Mouse (Mus musculus): ENCODE data around the gene Cyp1b1.
A peak's percentile ranks its signal among the peaks of the same experiment; 100 is the strongest.

Gene Cyp1b1

DNA sequence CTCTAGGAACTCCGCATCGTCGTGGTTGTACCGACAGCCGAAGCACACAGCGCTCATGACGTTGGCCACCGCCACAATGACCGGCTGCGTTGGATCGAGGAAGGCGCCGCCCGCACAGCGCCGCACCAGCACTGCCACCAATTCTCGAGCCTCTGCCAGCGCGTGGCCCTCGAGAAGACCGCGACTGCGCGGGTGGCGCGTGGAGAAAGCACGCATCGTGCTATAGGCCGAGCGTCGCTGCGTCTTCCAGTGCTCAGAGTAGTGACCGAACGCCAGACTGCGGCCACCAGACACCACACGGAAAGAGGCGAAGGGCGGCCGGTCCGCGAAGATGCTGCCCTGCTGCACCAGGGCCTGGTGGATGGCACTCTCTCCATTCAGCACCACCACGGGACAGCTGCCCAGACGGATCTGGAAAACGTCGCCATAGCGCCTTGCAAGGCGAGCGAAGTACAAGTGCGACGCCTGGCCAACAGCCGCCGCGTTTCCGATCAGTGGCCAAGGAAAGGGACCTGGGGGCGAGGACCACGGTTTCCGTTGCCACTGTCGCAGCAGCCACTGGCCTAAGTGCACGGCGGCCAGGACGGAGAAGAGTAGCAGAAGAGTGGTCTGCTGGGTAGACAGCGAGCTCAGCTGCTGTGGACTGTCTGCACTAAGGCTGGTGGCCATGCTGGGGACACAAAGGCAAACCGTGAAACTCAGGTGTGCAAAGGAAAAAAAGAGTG, 1.1 kb downstream of the Cyp1b1 start:
- no peak for DNase-seq

DNA sequence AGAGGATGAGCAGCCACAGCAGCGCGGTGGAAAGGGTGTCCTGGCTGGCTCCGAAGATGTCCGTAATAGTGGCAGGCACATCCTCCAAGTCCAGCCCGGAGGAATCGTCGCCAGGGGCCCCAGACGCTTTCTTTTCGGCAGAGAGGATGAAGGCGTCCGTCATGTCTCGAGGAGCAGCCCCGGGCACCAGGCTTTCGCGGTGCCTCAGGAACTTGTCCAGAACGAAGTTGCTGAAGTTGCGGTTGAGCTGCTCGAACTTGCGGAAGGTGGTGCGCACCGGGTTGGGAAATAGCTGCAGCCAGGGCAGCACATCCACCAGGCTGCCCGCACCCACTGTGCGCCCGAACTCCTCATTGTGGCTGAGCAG, 1.6 kb downstream of the Cyp1b1 start:
- DNase-seq = no peak

DNA sequence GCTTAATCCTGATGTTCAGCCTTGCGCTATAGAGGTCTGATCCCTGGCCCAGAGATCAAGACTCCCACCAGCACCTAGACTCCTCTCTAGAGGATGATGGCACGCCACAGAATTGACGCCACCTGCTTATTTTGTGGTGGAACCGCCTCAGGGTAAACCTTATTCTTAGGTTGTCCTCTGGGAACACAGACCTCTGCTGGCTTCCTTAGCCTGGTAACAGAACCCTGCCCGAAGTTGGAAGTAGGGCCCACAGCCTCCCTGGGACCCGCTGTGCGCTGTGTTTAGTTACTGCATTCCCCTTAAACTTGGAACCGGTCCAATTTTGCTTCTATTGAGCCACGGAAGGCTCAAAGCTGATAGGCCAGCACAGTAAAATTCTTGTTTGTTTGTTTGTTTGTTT, 2.3 kb downstream of the Cyp1b1 start:
- no peak for DNase-seq

DNA sequence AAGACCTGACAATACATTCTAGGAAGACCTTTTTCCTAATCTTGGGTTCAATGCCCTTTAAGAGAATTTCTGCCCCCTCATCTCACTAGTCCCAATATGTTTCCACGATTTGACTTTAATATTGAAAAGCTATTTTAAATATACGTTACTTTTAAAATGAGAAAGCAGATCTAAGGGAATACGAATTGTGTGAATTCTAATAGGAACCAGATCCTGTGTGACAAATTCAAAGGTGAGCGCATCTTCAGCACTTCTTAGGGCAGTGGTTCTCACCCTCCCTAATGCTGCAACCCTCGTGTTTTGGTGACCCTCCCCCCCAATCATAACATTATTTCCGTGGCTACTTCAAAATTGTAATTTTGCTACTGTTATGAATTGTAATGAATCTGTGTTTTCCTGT, 2.9 kb downstream of the Cyp1b1 start:
- DNase-seq = no peak

DNA sequence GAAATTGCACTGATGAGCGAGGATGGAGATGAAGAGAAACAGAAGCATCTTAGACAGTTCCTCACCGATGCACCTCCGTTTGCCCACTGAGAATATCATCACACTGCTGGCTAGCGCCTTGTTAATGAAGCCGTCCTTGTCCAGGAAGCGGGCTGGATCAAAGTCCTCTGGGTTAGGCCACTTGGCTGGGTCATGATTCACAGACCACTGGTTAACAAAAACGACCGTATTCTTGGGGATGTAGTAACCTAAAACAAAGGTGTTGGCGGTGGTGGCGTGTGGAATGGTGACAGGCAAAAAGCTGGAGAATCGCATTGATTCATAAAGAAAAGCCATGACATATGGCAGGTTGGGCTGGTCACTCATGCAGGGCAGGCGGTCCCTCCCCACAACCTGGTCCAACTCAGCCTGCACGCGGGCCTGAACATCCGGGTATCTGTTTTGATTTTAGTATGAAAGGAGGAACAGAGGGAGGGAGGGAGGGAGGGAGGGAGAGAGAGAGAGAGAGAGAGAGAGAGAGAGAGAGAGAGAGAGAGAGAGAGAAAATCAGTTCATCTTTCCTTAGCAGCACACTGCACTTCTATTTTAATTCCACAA, 4.5 kb downstream of the Cyp1b1 start:
- DNase-seq = no peak

DNA sequence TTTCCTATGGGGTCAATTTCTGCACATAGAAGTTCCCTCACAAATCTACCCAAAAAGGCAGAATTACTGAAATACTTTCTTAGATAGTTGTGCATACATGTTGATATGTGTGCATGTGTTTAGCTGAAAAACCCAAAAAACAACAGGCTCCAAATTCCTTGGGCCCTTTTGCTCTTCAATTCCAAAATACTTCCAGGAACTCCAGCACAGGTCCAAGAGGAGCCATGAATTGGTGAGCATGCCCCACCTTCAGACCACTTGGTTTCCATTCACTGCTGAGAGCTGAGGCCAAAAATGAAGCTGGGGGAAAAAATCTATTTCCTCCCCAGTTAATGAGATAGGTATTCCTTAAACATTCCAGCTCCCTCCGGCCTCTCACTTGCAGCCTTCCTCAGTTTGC, 5.1 kb downstream of the Cyp1b1 start:
- DNase-seq = no peak

DNA sequence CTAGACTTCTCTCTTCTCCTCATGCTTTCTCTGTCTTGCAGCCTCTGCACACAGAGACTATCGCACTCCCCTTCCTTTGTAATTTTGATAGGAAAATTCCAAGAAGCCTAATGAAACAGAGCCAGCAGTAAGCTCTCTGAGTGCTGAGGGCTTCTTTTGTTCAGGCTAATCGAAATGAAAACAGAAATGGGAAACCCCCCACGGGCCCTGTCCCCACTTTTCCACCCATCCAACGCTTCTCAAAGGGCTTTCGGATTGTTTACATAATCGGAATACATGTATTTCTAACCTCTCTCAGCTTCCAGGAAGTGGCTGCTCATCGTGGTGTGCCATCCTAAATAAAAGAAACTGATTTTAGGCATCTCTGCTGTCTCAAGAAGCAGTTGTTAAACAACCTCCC, 6.7 kb downstream of the Cyp1b1 start:
- no peak for DNase-seq

DNA sequence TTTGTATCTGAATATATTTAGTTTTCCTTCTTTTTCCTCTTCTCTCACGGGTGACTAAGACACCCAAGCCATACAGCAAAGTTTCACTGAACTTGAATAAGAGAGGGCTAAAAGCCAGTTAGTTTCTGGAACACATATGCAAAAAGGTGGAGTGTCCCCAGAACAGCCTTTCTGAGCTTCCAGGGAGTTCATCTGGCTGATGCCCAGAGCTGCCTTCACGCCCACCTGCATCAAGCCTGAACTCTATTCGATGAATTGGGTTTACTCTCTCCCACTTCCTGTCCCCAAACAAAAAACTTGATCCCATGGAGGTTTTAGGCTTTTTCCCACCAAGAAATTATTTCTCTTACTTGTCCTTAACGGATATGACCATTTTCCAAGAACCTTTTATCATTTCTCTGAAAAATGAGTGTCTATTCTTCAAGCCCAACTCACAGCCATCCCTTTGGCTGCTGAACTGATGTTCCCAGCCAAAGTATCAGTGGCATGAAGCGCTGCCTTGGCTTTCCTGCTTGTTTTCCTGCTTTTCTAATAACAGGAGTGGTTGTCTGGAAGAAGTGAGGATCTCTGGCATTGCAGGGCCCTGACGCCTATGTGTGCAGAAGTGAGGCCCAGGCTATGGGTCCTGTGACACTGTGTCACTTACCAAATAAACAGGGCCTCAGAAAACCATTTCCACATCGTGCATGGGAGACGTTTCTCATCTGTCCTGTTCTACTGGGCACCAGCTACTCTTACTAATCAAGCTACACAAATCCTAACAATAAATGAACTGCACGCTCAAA, 9.0 kb downstream of the Cyp1b1 start:
- no peak for DNase-seq

DNA sequence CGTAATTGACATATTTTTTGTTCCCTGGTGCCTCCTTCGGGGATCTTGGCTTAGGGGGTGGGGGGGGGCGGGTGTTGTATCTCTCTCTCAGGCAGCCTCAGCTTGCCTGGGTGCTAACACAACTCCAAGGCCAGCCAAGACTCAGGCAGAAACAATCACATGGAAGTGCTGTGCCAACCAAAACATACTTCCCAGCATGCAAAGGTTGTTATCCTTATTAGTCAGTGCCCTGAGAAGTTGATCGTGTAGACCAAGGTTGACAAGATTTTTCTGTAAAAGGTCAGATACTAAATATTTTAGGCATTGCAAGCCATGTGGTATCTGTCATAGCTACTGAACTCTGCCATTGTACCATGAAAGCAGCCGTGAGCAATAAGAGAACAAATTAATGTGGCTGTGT, 14.0 kb downstream of the Cyp1b1 start:
- no peak for DNase-seq

DNA sequence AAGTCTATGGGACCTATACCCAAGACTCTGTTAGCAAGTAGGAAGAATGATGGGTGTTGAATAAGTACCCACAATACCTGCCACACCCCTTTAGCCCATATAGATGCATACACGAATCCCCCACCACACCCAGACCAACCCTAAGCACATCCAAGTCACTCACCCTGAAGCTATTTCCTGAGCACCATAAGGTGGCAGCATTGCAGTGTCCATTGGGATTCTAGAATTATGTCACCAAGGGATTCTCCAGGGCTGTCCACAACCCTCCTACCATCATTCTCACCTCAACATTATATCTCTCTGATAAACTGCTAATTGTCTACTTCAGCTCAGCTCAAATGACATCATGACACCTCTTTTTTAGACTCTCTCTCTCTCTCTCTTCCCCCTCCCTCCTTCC, 15.7 kb downstream of the Cyp1b1 start:
- DNase-seq = no peak

DNA sequence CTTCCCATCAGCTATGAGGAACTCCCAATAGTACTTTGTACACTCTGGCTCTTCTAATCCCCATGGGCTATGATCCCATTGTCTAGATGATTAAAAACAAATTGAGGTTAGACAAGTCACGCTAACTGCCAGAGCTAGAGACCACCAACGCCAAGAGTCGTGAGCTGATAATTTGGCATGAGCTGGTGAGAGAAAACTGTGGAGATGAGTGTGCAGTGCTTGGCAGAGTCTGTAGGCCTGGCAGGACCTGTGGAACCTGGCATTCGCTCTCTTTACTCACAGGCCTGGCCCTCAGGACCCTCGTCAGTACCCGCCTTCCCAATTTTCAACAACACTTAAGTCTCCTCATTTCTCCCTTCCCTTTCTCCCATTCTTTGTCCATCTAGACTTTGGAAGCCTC, 19.3 kb downstream of the Cyp1b1 start:
- no peak for DNase-seq

DNA sequence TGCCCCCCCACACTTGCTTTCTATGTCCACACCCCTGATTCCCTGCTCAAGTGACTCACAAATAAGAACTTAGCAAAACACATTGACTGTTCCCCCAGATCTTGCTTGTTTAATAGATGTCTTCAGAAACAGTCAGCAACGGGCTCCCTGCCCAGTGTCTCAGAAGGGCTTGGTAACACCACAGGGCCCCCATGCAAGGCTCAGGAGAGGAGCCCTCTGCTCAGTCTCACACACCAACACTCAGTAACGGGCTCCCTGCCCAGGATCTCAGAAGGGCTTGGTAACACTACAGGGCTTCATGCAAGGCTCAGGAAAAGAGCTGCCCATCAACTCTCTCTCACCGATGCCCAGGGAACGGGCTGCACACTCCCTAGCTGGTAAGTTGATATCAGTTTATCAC, 19.8 kb downstream of the Cyp1b1 start:
- DNase-seq = no peak

DNA sequence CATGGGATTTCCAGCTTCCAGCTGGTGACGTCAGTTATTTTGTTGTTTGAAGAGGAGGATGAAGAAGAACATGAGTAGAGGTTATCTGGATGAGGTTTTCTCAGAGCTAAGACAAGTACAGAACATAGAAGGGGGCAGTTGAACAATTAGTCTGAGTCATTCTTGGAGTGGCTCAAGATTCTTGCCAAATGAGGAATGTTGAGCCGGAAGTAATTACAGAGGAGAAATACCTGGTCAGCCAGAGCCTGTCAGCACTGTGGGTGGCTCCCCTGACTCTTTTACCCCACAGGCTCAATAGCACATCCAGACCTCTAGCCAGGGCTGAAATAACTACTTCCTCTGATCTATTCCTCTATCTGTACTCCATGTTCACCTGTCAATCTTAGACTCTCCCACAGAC, 44.0 kb downstream of the Cyp1b1 start:
- no peak for DNase-seq

DNA sequence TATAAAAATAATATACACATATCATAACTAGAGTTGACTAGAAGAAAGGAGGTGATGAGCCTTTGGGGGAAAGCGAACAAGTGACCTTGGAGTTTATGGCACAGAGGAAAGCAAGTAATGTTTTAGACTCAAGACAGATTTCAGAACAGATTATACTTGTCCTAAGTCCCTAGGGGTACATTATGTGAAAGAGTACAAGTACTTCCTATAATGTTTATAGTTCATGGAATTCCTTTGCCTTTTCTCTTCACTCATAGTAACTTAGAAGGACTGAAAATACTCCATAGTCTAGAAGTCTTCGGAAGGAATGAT, 50.8 kb downstream of the Cyp1b1 start:
- no peak for DNase-seq

DNA sequence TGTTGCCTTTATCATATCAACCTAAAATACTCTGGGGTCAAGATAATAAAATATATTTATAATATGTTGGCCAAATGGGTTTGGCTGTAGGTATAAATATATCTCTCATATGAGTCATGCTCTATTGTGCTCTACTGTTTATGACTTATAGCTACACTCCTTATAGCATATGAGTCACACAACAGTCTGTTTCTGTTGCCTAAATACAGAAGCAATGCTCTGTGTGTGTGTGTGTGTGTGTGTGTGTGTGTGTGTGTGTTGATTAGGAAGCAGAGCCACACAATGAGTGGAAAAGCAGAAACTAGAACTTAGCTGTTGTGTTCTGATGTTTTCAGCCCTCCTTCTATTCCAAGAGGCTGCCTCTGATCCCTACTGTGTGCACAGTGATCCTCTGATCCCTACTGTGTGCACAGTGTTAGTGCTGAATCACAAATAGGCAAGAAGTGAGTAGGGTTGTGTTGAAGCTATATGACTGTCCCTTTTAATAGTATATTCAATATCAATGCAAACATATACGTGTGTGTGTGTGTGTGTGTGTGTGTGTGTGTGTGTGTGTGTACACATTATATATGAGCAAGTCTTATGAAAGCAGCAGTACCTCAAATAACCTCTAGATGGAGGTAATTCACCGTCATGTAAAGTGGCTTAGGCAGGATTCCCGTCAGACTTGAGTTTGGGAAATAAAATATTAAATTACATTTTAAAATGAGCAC, 51.3 kb downstream of the Cyp1b1 start:
- no peak for DNase-seq

DNA sequence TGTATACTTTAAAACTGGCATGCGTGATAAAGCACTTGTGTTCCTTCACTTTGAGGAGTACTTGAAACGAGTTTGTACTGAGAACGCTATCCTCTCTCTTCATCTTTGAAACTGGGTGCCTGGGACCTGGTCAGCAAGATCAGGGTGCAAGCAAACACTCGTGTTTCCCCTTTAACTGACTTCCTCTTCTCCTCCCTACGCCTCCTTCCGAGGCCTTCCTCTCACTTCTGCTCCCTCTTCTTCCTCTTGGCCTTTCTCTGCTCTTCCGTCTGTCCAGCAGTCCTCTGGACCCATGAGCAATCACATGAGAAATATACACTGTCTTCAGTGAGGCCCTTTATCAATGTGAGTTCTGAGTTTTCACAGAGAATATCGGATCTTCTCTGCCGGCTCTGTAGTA, 53.0 kb downstream of the Cyp1b1 start:
- no peak for DNase-seq

DNA sequence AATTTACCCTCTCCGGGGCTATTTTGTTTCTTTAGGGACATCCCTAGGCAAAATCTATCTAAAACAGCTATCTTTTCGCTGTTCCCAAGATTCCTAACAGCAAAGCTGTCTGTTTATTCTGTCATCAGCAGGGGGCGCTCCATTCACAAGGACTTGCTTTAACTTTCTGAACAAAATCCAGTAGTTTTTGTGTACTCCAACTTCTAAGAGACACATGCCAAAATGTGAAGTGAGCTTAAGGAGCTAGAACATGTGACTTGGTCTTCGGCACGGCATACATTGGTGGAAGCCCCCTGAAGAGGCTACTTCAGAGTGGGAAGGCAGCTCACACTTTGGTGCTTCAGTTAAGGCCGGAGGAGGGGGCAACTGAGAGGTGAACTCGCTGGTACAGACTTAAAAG, 53.5 kb downstream of the Cyp1b1 start:
- peak; percentile 41 for DNase-seq

DNA sequence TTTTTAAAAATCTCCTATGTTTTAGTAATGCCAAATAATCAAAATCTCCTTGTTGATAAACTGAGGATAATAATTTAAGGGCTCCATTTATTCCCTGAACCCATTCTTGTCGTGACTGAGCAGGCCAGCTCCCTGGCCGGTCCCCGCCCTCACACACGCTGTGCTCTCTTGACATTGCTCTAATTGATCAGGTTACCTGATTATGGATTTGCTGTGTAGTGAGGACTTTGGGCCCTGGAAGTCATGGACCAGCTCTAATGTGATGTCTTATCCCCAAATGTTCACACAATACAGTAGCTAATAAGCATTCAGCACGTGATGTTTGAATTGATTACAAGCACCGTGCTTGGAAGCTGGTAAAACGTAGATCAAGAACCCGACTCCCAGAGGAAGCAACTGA, 56.0 kb downstream of the Cyp1b1 start:
- no peak for DNase-seq

DNA sequence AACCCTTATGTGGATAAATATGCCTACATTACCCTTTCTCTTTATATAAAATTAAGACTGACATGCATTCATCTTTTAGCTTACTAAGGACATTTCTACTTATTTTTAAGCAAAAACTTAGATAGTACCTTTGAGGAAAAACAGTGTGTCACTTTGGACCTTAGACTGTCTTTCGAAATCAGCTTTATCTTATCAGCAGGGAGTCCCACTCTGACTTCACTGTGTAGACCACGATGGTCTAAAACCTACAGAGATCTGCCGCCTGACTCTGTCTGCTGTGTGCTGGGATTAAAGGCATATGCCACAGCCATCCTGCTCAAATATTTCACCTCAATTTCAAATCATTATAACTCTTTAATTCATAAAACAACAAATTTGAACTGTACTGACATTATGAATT, 56.4 kb downstream of the Cyp1b1 start:
- DNase-seq = no peak

DNA sequence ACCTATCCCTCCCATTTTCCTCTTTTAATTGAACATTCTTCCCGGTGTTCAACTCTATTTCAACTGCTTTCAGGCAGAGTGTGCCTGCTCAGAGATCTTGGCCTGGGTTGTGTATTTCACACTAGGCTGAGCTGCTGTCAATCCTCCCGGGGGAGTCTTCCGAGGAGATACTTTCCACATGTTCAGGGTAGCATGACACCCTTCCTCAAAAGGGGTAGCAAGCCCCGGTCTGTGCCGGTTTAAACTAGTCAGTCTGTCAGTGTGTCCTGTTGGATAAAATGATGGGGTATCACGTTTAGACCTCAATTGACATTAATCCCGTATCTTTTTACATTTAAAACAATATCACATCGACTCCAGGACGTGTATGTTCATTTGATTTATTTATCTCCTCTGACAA, 57.1 kb downstream of the Cyp1b1 start:
- no peak for DNase-seq

DNA sequence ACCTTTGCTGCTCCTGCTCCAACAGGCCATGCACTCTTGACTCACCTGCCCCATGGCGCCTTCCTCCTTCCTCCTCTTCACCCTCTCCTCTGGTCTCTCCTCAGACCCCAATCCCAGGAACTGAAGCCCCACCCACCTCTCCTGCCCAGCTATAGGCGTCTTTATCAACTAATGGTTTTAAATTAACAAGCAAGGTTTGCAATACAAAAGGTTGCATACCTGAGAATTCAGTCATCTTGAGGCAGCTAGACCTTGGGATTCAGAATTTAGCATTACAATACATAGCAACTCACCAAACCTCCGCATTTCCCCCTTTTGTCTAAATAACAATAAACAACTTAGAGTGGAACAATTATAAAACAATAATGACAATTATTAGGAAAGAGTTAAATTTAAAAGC, 60.7 kb downstream of the Cyp1b1 start:
- no peak for DNase-seq

DNA sequence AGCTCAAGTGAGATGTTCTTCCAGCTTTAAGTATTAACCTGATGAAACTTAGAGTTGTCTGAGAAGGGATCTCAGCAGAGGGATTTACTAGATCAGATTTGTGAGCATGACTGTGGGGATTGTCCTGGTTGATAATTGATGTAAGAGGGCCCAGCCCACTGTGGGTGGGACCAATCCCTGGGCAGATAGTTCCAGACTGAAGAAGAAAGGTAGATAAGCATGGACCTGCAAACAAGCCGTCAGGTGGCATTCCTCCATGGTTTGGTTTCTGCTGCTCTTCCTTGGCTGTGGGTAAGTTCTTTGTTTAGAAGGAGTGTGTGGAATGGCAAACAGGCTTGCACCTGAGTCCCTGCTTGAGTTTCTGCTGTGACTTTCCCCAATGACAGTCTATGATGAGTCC, 61.7 kb downstream of the Cyp1b1 start:
- no peak for DNase-seq
